Mouse (Mus musculus) adrenal gland, adult 8-10 months (tissue): ENCODE results near the gene Swsap1. TPM values are rescaled to one million over a fixed set of nuclear protein-coding genes. Genes with fewer than 3 reads are reported as not detected.

Experiments used
- total RNA-seq, 4 experiments: library from RNA; stranded (reverse); gene quantifications; 2 replicates each; pipeline ENCODE4 v1.2.4; 2022

The Swsap1 gene
- total RNA-seq, 4 experiments from 2014 or later: 17.5 to 22.5 (median 20.0) TPM

Other genes starting within 250 kb of the Swsap1 start
- 100 to 1,000 TPM; 102 to 164 (median 147) TPM for gene Ldlr, start 232.3 kb upstream of the Swsap1 start, total RNA-seq
- gene Spc24, start 195.5 kb upstream of the Swsap1 start, total RNA-seq: 1 to 10 TPM in 3 of 4 experiments, under 1 TPM in 1; 0.32 to 4.9 (median 2.1) TPM
- 10 to 100 TPM; 35.0 to 58.9 (median 47.5) TPM for gene Kank2, start 157.0 kb upstream of the Swsap1 start, total RNA-seq
- 10 to 100 TPM in 2 of 4 experiments, 1 to 10 TPM in 2; 1.5 to 12.0 (median 7.7) TPM for gene Angptl8, start 120.2 kb upstream of the Swsap1 start, total RNA-seq
- gene Dock6, start 103.1 kb upstream of the Swsap1 start, total RNA-seq: 10 to 100 TPM; 34.3 to 80.5 (median 56.4) TPM
- 10 to 100 TPM; 43.1 to 64.6 (median 48.1) TPM for gene Rab3d, start 37.6 kb upstream of the Swsap1 start, total RNA-seq
- gene Ccdc159, start 28.3 kb upstream of the Swsap1 start, total RNA-seq: 10 to 100 TPM in 3 of 4 experiments, 1 to 10 TPM in 1; 8.6 to 27.3 (median 17.7) TPM
- 100 to 1,000 TPM; 375 to 588 (median 495) TPM for gene Tmem205, start 28.2 kb upstream of the Swsap1 start, total RNA-seq
- gene Plppr2, start 18.7 kb upstream of the Swsap1 start, total RNA-seq: 10 to 100 TPM; 19.6 to 44.0 (median 32.1) TPM
- 1 to 10 TPM; 1.2 to 4.7 (median 2.0) TPM for gene Epor, start 7.8 kb downstream of the Swsap1 start, total RNA-seq
- 10 to 100 TPM; 23.7 to 72.6 (median 49.6) TPM for gene Rgl3, start 33.7 kb downstream of the Swsap1 start, total RNA-seq
- 1 to 10 TPM in 3 of 4 experiments, under 1 TPM in 1; 0.81 to 2.8 (median 1.4) TPM for gene Ccdc151, start 46.9 kb downstream of the Swsap1 start, total RNA-seq
- gene Prkcsh, start 47.1 kb downstream of the Swsap1 start, total RNA-seq: 100 to 1,000 TPM; 167 to 190 (median 180) TPM
- gene Elavl3, start 96.3 kb downstream of the Swsap1 start, total RNA-seq: 1 to 10 TPM; 1.8 to 4.6 (median 2.9) TPM
- gene Gm49318, start 115.5 kb downstream of the Swsap1 start, total RNA-seq: under 1 TPM in 1 of 4 experiments, not detected in 3; 0.73 TPM
- 10 to 100 TPM in 3 of 4 experiments, 1 to 10 TPM in 1; 6.9 to 15.6 (median 12.3) TPM for gene Zfp653, start 115.6 kb downstream of the Swsap1 start, total RNA-seq
- 10 to 100 TPM; 41.2 to 50.4 (median 48.9) TPM for gene Ecsit, start 129.7 kb downstream of the Swsap1 start, total RNA-seq
- gene Cnn1, start 143.5 kb downstream of the Swsap1 start, total RNA-seq: 1 to 10 TPM in 3 of 4 experiments, under 1 TPM in 1; 0.89 to 2.8 (median 1.2) TPM
- gene Elof1, start 161.4 kb downstream of the Swsap1 start, total RNA-seq: 10 to 100 TPM; 71.9 to 83.9 (median 78.6) TPM
- gene Acp5, start 180.0 kb downstream of the Swsap1 start, total RNA-seq: 10 to 100 TPM; 30.6 to 44.1 (median 36.6) TPM
- 10 to 100 TPM; 51.0 to 67.4 (median 59.4) TPM for gene Pigyl, start 201.1 kb downstream of the Swsap1 start, total RNA-seq
- gene Zfp872, start 232.3 kb downstream of the Swsap1 start, total RNA-seq: 1 to 10 TPM; 3.0 to 7.2 (median 4.1) TPM